Mouse (Mus musculus) layer of hippocampus, adult 2 months (tissue): ENCODE results near the gene Xpnpep1. TPM values are rescaled to one million over a fixed set of nuclear protein-coding genes. Genes with fewer than 3 reads are reported as not detected.

Experiments used
- DNase-seq, 2 experiments: peaks; one replicate each; pipeline ENCODE4 v3.0.0; 2022; ENCODE audit warnings: low spot score in 2 of 2
- H3K27ac ChIP-seq: fragments of 200-600 bp; 2 replicates; pipeline ENCODE4 v1.8.1; 2022
- H3K4me3 ChIP-seq: fragments of 200-600 bp; 2 replicates; pipeline ENCODE4 v1.8.1; 2022; ENCODE audit warnings: mild to moderate bottlenecking
- CTCF ChIP-seq: fragments of 200-600 bp; conservative IDR thresholded peaks from 2 replicates; pipeline ENCODE4 v1.8.1; 2022; ENCODE audit warnings: antibody characterized with exemption, mild to moderate bottlenecking, moderate library complexity
- microRNA-seq, 2 experiments: library from miRNA; unstranded; fragments of <30 nt; microRNA quantifications; one replicate each; pipeline ENCODE4 v1.2.0; 2021
- total RNA-seq, 2 experiments: library from RNA; stranded (reverse); gene quantifications; 2 replicates each; pipeline ENCODE4 v1.2.3; 2021

Gene Xpnpep1
- total RNA-seq, 2 experiments from 2014 or later: 78.7 to 82.9 TPM

- Histone ChIP-seq H3K4me3 (no peak overlapping the region), H3K27ac (peak overlapping the region; percentile 72; the same call in 1 of the 2 replicates)
- no peak for DNase-seq
- TF ChIP-seq CTCF: no peak
Measured at GRCm38 (mm10) chr19:53002166-53003095, 37.6 kb downstream of the Xpnpep1 start.

DNA sequence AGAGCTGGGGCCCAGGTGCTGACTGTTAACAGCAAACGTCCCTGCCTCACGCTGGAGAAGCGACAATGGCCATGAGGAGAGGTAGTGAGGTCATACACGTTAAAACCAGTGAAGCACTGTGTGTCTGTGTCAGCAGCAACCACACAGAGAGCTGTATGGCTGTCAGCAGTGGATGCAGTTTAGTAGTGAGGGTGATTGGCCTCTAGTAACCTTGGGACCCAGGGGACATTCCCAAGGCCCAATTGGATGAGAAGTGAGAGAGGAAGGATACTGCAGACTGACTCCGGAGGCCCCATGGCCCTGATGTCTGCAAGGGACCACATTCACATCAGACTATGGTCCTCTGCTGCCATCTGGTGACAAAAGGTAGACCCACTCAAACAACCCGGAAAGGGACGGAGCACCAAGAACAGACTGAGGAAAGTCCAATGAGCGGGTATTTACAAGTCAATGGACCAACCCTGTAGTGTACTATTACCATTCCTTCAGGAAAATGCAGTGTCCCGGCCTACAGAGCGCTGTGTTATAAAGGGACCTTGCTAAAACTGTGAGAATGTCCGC is 47.1 kb downstream of the Xpnpep1 start:
- H3K27ac ChIP-seq: no peak overlapping the region
- DNase-seq: peak; percentile 60 to 65
- H3K4me3 ChIP-seq: no peak overlapping the region
- TF ChIP-seq CTCF: peak; percentile 83

DNA sequence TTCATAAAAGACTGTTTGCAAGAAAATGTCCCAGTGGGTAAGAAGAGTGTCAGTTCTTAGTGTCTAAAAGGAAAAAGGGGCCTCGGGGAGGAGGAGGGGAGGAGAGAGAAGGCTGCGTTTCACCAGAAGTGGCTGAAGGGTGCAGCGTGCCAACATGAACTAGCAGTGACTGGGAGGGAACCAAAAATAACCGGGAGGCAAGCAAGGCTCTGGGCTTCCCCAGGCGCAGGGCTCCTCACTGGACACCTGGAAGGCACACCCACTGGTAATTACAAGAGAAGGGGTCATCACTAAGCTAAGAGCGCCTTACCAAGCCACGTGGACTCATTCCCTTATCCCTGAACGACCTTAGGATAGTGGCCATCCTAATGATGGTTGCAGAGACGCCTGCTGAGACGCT is 48.1 kb downstream of the Xpnpep1 start:
- no peak for DNase-seq
- no peak overlapping the region for H3K27ac ChIP-seq
- TF ChIP-seq CTCF: no peak
- H3K4me3 ChIP-seq: no peak overlapping the region

DNA sequence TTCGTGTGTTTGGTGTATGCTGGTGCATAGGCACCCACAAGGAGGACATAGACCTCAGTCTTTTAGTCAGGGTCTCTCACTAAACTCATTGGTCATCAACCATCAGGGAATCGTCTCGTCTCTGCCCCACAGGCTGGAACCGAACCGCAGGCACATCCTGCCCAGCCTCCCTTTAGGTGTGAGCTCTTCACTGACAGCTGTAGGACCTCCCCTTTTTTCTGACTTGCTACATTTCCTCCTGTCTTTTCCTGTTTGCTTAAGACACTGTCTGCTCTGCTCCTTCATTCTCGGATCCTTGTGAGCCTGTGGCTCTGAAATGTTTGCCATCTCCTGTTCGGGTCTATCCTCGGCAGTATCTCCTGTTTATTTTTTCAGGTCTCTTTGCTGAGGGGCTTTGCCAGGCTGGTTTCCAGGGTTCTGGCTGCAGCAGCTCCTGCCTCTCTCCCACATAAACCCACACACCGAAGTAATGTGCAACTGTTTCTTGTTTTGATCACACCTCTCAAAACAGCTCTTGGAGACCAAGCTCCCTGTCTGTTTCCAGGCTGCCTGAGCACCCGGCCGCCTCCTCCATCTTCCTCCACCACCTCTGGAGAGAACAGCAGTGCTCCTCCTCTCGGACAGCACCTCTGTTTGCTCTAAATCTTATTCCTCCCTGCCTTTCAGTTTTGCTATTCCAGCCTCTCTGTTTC is 60.8 kb downstream of the Xpnpep1 start:
- H3K27ac ChIP-seq: 0 out of 2 replicates have a peak overlapping the region, but pooled peaks have one; percentile 32
- DNase-seq: no peak
- H3K4me3 ChIP-seq: no peak overlapping the region
- TF ChIP-seq CTCF: no peak

- H3K27ac ChIP-seq: no peak overlapping the region
- DNase-seq: peak; percentile 54 to 85
- peak; percentile 92 for TF ChIP-seq CTCF
- H3K4me3 ChIP-seq: no peak overlapping the region
Measured at GRCm38 (mm10) chr19:52975564-52976185, 64.3 kb downstream of the Xpnpep1 start.

DNA sequence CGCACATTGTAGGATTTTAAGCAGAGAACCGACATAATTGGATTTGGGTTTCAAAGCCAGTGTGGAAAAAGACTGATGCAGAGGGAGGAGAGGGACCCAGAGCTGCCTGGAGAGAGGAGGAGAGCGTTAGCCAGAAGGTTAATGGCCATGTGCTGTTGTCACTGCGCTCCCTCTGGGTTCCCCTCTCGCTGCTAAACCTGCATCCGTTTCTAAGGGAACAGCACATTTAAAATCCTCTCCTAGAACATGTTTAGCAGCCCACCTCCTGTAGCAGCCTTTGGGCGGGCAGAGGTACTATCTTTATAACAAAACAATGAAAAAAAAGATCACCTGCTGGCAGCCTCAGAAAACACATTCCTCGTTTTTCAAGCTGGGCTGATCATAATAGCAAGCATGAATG is 73.7 kb downstream of the Xpnpep1 start:
- peak overlapping the region; percentile 15; the same call in 1 of the 2 replicates for H3K4me3 ChIP-seq
- TF ChIP-seq CTCF: no peak
- no peak for DNase-seq
- no peak overlapping the region for H3K27ac ChIP-seq

- DNase-seq: no peak
- no peak overlapping the region for H3K27ac ChIP-seq
- H3K4me3 ChIP-seq: no peak overlapping the region
- no peak for TF ChIP-seq CTCF
Measured at GRCm38 (mm10) chr19:52962745-52963144, 77.3 kb downstream of the Xpnpep1 start.

DNA sequence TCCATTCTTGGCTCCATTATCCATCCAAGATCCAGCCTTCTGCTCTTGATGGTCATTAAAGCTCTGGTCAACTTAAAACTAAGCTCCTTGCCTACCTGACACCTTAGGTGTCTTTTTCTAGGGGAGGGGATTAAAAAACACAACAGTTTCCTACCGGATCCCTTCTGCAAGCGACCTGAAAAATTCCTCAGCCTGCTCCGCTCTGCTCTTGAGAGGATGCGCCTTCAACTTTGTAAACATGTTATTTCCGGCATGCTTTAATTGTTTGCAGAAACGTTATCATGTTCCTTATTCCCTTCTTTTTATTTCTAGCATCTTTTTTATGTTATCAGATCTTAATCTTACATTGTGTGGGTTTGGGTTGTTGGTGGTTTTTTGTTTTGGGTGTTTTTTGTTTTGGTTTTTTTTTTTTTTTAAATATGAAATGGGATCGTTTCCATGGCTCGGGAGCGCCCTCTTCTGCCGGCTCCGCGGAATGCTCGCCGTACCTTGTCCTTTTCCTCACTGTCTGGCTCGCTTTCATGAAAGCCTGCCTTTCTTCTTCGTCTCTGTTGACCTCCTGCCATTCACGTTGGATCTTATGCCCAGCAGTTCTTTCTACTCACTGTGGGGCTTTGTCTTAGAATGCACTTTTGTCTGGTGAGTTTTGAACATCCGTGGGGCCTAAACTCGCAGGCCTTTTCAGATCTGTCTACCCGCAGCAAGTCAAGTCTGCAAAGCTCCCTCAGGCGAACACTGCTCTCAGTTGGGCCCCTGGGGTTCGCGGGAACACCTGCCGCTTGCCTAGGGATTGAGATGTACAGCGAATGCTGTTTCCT is 117.1 kb downstream of the Xpnpep1 start:
- Histone ChIP-seq H3K4me3 (peak overlapping the region; percentile 44), H3K27ac (peak overlapping the region; percentile 77)
- TF ChIP-seq CTCF: peak; percentile 95
- peak; percentile 41 to 77 for DNase-seq

DNA sequence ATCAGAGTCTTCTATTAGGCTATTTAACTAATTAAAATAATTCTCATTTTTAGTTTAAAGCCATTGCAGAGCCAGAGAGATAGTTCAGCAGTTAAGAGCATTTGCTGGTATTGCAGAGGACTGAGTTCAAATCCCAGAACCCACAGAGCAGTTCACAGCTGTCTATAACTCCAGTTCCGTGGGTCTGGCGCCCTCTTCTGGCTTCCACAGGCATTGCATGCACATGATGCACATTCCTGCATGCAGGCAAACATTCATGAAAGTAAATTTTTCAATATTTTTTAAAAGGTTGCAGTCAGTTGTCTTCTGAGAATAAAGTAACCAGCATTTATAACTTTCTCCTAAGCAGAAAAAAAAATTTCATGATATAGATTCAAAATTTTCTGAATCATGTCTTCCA is 135.8 kb downstream of the Xpnpep1 start:
- TF ChIP-seq CTCF: peak; percentile 50

GRCm38 (mm10) chr19:52891807-52892442 is 148.1 kb downstream of the Xpnpep1 start:
- no peak for TF ChIP-seq CTCF
- DNase-seq: no peak
- Histone ChIP-seq H3K27ac (no peak overlapping the region), H3K4me3 (no peak overlapping the region)

More for the DNA sequence above, 135.8 kb downstream of the Xpnpep1 start:
- H3K4me3 ChIP-seq: no peak overlapping the region
- DNase-seq: no peak
- no peak overlapping the region for H3K27ac ChIP-seq

Small RNA genes lying within 50 kb of the gene (microRNA-seq; reads per million reads assigned to microRNA genes)
- 0 reads per million in 2 experiments for gene Mir6407

Other genes starting within 250 kb of the Xpnpep1 start
- 100 to 1,000 TPM; 125 to 129 TPM for gene Add3, start 100.2 kb upstream of the Xpnpep1 start, total RNA-seq